Mouse (Mus musculus) stomach, postnatal 0 days (tissue): ENCODE measurements around the gene Hspb1. TPM values are rescaled to one million over a fixed set of nuclear protein-coding genes. Genes with fewer than 3 reads are reported as not detected.

Experiments
- ATAC-seq: fragments of 200-750 bp; cut with Nextera tagmentation; 2 replicates; pipeline ENCODE4 v1.8.0; 2017; ENCODE audit not compliant: low FRiP score, low TSS enrichment
- DNase-seq: peaks from one replicate; pipeline ENCODE4 v3.0.0-alpha.2; 2016; ENCODE audit warnings: low spot score
- H3K27ac ChIP-seq: fragments of 300-500 bp; sonication (generic); replicated peaks from 2 replicates; pipeline ENCODE4 v1.5.1; 2014; ENCODE audit warnings: mild to moderate bottlenecking, control low read depth
- H3K27me3 ChIP-seq: fragments of 300-500 bp; sonication (generic); 2 replicates; pipeline ENCODE4 v1.6.1; 2014; ENCODE audit warnings: low read length; ENCODE audit not compliant: control insufficient read depth, insufficient read depth
- H3K36me3 ChIP-seq: fragments of 300-500 bp; sonication (generic); 2 replicates; pipeline ENCODE4 v1.6.1; 2014; ENCODE audit warnings: low read length, mixed read lengths; ENCODE audit not compliant: control insufficient read depth, insufficient read depth
- H3K4me1 ChIP-seq: fragments of 300-500 bp; sonication (generic); replicated peaks from 2 replicates; pipeline ENCODE4 v1.6.1; 2014; ENCODE audit warnings: antibody characterized with exemption; ENCODE audit not compliant: control insufficient read depth, insufficient read depth
- H3K4me2 ChIP-seq: fragments of 300-500 bp; sonication (generic); replicated peaks from 2 replicates; pipeline ENCODE4 v1.6.1; 2014; ENCODE audit warnings: low read depth, mild to moderate bottlenecking, control low read depth, moderate library complexity
- H3K4me3 ChIP-seq: fragments of 300-500 bp; sonication (generic); 2 replicates; pipeline ENCODE4 v1.5.1; 2014; ENCODE audit warnings: low read depth, low read length, control low read depth
- H3K9ac ChIP-seq: fragments of 300-500 bp; sonication (generic); 2 replicates; pipeline ENCODE4 v1.6.1; 2014; ENCODE audit warnings: mild to moderate bottlenecking, low read length, control low read depth, mixed read lengths
- H3K9me3 ChIP-seq: fragments of 300-500 bp; sonication (generic); 2 replicates; pipeline ENCODE4 v1.6.1; 2016; ENCODE audit warnings: low read length; ENCODE audit not compliant: control insufficient read depth
- CTCF ChIP-seq: IDR thresholded peaks from 2 replicates; pipeline ENCODE4 v1.5.1; 2016; ENCODE audit warnings: antibody characterized with exemption, low read depth, mild to moderate bottlenecking, moderate library complexity
- EP300 ChIP-seq: optimal IDR thresholded peaks from 2 replicates; pipeline ENCODE3; 2016; ENCODE audit warnings: antibody characterized with exemption
- WGBS: fragments of 180-500 bp; shearing (Covaris S2); extraction: QIAGEN DNeasy Blood & Tissue Kit; methylation state at CpG from one replicate; pipeline ENCODE4 v1.1.7; 2014; 5-methylcytosine and 5-hydroxymethylcytosine counted together
- polyA plus RNA-seq: library from polyadenylated mRNA; unstranded; fragments of >200 nt; fragmentation: Nextera tagmentation; extraction: Ambion mirVana; gene quantifications from 2 replicates; pipeline ENCODE4 v1.2.1, GENCODE M21; 2015

The Hspb1 gene
- polyA plus RNA-seq, 1 experiment from 2014 or later: 1,355 TPM

DNA sequence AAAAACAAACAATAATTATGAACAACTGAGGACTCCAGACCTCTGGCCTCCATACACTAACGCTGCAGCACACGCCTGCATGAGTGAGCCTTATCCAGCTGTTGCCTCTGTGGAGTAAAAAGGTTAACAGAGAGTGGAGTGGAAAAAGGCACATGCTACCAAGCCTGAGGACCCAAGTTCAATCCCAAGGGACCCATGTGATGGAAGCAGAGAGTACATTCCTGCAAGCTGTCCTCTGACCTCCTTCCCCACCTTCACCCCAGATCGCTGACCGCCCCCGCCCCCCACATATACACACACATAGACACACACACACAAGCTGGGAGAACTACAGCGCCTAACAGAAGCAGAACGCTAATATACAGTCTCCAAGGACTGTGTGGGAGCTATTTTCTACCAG is 36.2 kb downstream of the Hspb1 start:
- H3K4me3 ChIP-seq: no peak overlapping the region
- ATAC-seq (no peak), DNase-seq (no peak)
- H3K9me3 ChIP-seq: no peaks in the 10 kb centered on the region
- 89% methylated on average over 7 of the region's 7 CpGs for WGBS
- H3K4me1 ChIP-seq: no peaks in the 10 kb centered on the region
- H3K27ac ChIP-seq: no peak overlapping the region
- H3K36me3 ChIP-seq: peaks cover 12% of the 10 kb centered on the region
- H3K9ac ChIP-seq: no peak overlapping the region
- no peak overlapping the region for H3K4me2 ChIP-seq
- no peaks in the 10 kb centered on the region for H3K27me3 ChIP-seq
- TF ChIP-seq EP300 (no peak), CTCF (no peak)

GRCm38 (mm10) chr5:135929685-135930424 is 42.1 kb downstream of the Hspb1 start:
- no peak for TF ChIP-seq EP300
- TF ChIP-seq CTCF: no peak
- no peak overlapping the region for H3K4me3 ChIP-seq
- DNase-seq: no peak
- H3K9me3 ChIP-seq: no peaks in the 10 kb centered on the region
- no peak overlapping the region for H3K4me2 ChIP-seq
- H3K27ac ChIP-seq: no peak overlapping the region
- WGBS: 69% methylated on average over 6 of the region's 6 CpGs
- peaks cover 4% of the 10 kb centered on the region; the same call in 1 of the 2 replicates for H3K36me3 ChIP-seq
- no peak for ATAC-seq
- no peak overlapping the region for H3K9ac ChIP-seq
- 0 out of 2 replicates have a peak, but pooled peaks cover 2% of the 10 kb centered on the region for H3K4me1 ChIP-seq
- no peaks in the 10 kb centered on the region for H3K27me3 ChIP-seq

GRCm38 (mm10) chr5:135931526-135931925 is 43.8 kb downstream of the Hspb1 start:
- Histone ChIP-seq H3K4me2 (no peak overlapping the region), H3K27me3 (no peaks in the 10 kb centered on the region), H3K27ac (no peak overlapping the region), H3K36me3 (peaks cover 4% of the 10 kb centered on the region; the same call in 1 of the 2 replicates), H3K9ac (no peak overlapping the region), H3K4me3 (no peak overlapping the region), H3K9me3 (no peaks in the 10 kb centered on the region), H3K4me1 (0 out of 2 replicates have a peak, but pooled peaks cover 2% of the 10 kb centered on the region)
- no peak for ATAC-seq
- DNase-seq: no peak
- no peak for TF ChIP-seq EP300
- no peak for TF ChIP-seq CTCF
- 85% methylated on average over 9 of the region's 9 CpGs for WGBS

GRCm38 (mm10) chr5:135932359-135932758 is 44.6 kb downstream of the Hspb1 start:
- 0 out of 2 replicates have a peak, but pooled peaks cover 2% of the 10 kb centered on the region for H3K4me1 ChIP-seq
- H3K27ac ChIP-seq: no peak overlapping the region
- TF ChIP-seq CTCF (no peak), EP300 (no peak)
- H3K9ac ChIP-seq: no peak overlapping the region
- WGBS: 77% methylated on average over 2 of the region's 2 CpGs
- no peak overlapping the region for H3K4me2 ChIP-seq
- H3K4me3 ChIP-seq: no peak overlapping the region
- no peak for ATAC-seq
- H3K36me3 ChIP-seq: peaks cover 4% of the 10 kb centered on the region; the same call in 1 of the 2 replicates
- no peaks in the 10 kb centered on the region for H3K27me3 ChIP-seq
- H3K9me3 ChIP-seq: no peaks in the 10 kb centered on the region
- peak; percentile 45 for DNase-seq

DNA sequence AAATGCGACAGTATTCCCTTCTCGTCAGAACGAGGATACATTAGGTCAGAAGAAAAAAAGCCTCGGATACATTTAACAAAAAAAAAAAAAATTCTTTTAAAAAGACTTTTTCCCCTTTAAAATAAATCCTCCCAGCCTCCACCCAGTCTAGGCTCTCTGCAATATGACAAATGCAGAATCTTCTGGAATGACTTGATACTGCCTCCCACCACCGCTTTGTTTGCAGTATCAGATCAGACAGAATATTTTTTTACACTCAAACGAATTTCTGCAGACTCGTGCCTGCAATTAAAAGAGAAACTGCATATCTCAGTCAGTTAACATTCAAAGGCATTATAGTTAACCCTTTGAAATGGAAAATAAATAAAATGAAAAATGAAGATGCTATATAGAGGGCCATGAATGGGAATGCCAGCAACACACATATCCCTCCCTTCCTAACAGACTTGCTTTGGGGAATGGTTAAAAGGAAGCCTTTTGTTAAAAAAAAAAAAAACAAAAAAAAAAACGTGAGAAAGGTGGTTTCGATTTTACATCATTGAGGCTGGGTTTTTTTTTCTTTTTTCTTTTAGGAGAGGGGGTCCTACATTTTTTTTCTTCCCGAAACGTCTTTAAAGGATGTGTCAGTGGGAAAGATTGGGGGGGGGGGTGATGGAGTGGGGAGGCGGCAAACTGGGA is 45.6 kb downstream of the Hspb1 start:
- Histone ChIP-seq H3K4me1 (0 out of 2 replicates have a peak, but pooled peaks cover 2% of the 10 kb centered on the region), H3K36me3 (peaks cover 4% of the 10 kb centered on the region; the same call in 1 of the 2 replicates), H3K4me3 (peak overlapping the region; percentile 93), H3K27ac (peak overlapping the region; percentile 99), H3K9ac (peak overlapping the region; percentile 84), H3K4me2 (peak overlapping the region; percentile 62), H3K9me3 (no peaks in the 10 kb centered on the region), H3K27me3 (no peaks in the 10 kb centered on the region)
- TF ChIP-seq CTCF (no peak), EP300 (no peak)
- no peak for ATAC-seq
- 4% methylated on average over 11 of the region's 12 CpGs for WGBS
- no peak for DNase-seq

DNA sequence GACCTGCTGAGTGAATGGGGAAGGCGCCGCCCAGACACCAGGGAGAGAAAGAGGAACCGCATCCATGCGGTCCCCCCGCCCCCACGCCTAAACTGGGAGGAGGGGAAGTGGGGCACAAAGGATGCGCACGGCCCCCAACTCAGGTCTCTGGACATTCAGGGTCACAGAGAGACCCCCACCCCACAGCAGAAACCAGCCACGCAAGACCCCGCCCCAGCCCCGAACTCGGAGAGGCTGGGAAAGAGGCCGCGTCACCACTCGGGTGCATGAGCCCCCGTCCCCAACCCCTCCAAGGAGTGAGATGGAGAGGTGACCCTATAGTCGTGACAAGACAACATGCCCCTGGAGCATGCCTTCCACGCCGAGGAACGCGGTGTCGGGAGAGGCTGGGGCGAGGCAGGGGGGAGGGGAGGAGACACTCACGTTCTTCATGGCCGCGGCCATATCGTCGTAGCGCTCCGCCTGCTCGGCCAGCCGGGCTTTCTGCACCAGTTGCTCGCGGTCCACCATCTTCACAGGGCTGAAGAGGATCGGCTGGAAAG is 46.3 kb downstream of the Hspb1 start:
- H3K9me3 ChIP-seq: no peaks in the 10 kb centered on the region
- 0% methylated on average over 31 of the region's 35 CpGs for WGBS

More for the DNA sequence above, 46.3 kb downstream of the Hspb1 start:
- peak overlapping the region; percentile 93 for H3K4me3 ChIP-seq
- 0 out of 2 replicates have a peak, but pooled peaks cover 2% of the 10 kb centered on the region for H3K4me1 ChIP-seq
- peak overlapping the region; percentile 84 for H3K9ac ChIP-seq
- H3K27me3 ChIP-seq: no peaks in the 10 kb centered on the region
- ATAC-seq (peak; percentile 76), DNase-seq (peak; percentile 61)
- H3K4me2 ChIP-seq: peak overlapping the region; percentile 62
- H3K36me3 ChIP-seq: peaks cover 4% of the 10 kb centered on the region; the same call in 1 of the 2 replicates
- H3K27ac ChIP-seq: peak overlapping the region; percentile 99
- TF ChIP-seq EP300 (no peak), CTCF (no peak)
